Mouse (Mus musculus): ENCODE results near the gene Naaa. TPM values are rescaled to one million over a fixed set of nuclear protein-coding genes. Genes with fewer than 3 reads are reported as not detected.
A peak's percentile ranks its signal among the peaks of the same experiment; 100 is the strongest.

Gene Naaa
- polyA plus RNA-seq, 1 experiment = 32.1 TPM

- no peak for DNase-seq
- H3K4me3 ChIP-seq (replicated peaks; ENCODE audit: insufficient read depth, low read depth, low read length) = no peak overlapping the region
- H3K4me1 ChIP-seq (ENCODE audit: control insufficient read depth, insufficient read depth, low read length) = no peaks in the 10 kb centered on the region; the same call in 1 of the 2 replicates
- no peak for TF ChIP-seq POLR2A (IDR thresholded peaks at IDR 0.05; ENCODE audit: borderline replicate concordance, insufficient read depth, low read length)
- no peak for TF ChIP-seq CTCF (IDR thresholded peaks at IDR 0.05; ENCODE audit: borderline replicate concordance, insufficient read depth, low read depth, low read length)
- WGBS = 80% methylated on average over 7 of the region's 7 CpGs
- H3K27ac ChIP-seq (ENCODE audit: insufficient read depth, low read length) = no peak overlapping the region
- H3K27me3 ChIP-seq (ENCODE audit: control insufficient read depth, insufficient read depth, low read length) = no peaks in the 10 kb centered on the region
These were observed 35.8 kb upstream of the Naaa start for GRCm38 (mm10) chr5:92313776-92314175.

DNA sequence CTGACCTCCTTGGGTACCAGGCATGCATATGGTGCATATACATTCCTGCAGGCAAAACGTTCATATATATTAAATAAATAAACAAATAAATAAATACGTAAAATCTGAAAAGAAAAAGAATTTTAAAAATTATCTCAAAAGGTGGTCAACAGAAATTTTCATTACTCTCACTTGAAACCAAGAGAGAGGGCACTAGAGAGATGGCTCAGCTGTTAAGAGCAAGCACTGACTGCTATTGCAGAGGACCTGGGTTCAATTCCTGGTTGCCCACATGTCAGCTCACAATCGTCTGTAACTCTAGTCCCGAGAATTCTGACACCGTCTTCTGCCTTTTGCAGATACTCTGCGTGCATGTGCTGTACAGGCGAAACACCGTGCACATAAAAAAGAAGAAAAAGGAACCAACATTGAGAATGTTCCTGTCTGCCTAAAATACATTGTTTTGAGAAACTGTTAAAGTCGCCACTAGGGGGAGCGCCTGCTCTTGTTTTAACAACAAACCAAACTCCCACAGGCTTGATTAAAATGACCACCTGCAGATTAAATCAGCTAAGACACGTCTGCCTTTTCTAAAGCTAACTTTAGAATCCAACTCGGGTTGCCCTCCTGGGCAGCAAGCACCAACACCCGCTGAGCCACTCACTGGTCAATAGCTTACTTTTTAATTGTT, 34.2 kb upstream of the Naaa start:
- H3K4me3 ChIP-seq (replicated peaks; ENCODE audit: insufficient read depth, low read depth, low read length) = no peak overlapping the region
- peak; percentile 80 to 83 for DNase-seq
- H3K4me1 ChIP-seq (ENCODE audit: control insufficient read depth, insufficient read depth, low read length) = peaks cover 6% of the 10 kb centered on the region; the same call in 1 of the 2 replicates
- H3K27me3 ChIP-seq (ENCODE audit: control insufficient read depth, insufficient read depth, low read length) = no peaks in the 10 kb centered on the region
- TF ChIP-seq POLR2A (IDR thresholded peaks at IDR 0.05; ENCODE audit: borderline replicate concordance, insufficient read depth, low read length) (no peak), CTCF (IDR thresholded peaks at IDR 0.05; ENCODE audit: borderline replicate concordance, insufficient read depth, low read depth, low read length) (peak; percentile 41; the same call in 1 of the 2 replicates)
- H3K27ac ChIP-seq (ENCODE audit: insufficient read depth, low read length) = no peak overlapping the region
- 15% methylated on average over 13 of the region's 13 CpGs for WGBS

DNA sequence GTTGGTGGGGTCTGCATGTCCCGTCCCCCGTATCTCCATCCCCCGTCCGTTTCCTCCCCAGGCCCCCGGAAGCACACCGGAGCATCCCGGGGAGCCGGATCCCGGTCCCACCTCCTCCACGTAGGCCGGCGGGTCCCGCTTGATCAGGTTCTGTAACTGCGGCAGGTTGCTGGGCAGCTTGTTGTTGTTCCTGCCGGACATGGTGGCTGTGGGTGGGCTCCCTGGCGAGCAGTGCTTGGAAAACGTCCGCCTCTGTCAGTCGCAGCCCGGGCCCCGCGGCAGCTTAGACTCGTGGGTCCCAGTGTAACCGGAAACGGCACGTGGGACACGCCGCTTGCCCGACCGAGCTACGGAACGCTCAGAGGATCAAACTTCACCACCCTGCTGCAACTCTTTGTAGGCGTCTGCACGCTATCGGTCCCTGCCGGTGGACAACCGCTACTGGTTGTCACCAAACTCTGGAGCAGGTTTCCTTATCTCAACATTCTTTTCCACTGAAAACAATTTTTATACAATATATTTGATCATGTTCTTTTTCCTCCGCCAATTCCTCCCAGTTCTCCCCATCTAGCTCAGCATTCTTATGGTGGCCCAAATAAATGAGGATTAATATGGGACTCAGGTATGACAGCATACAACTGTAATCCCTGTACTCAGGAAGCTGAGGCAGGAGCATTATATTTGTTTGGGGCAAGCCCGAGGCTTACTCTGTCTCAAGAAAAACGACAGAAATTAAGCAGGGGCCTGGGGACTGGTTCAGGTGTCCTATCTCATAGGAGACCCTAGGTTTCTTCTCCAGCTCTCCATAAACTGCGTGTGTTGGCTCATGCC, 31.9 kb upstream of the Naaa start, which contains the start of gene Sdad1:
Gene Sdad1, minus strand, starts transcription at position 799 of the 831 bp plus-strand sequence.
- peaks cover 6% of the 10 kb centered on the region; the same call in 1 of the 2 replicates for H3K4me1 ChIP-seq (ENCODE audit: control insufficient read depth, insufficient read depth, low read length)
- H3K27ac ChIP-seq (ENCODE audit: insufficient read depth, low read length) = no peak within 1 kb of the TSS
- H3K27me3 ChIP-seq (ENCODE audit: control insufficient read depth, insufficient read depth, low read length) = no peaks in the 10 kb centered on the region
- WGBS = 3% methylated on average over 41 of the region's 41 CpGs
- TF ChIP-seq POLR2A (IDR thresholded peaks at IDR 0.05; ENCODE audit: borderline replicate concordance, insufficient read depth, low read length) (peak; percentile 38; the same call in 1 of the 2 replicates), CTCF (IDR thresholded peaks at IDR 0.05; ENCODE audit: borderline replicate concordance, insufficient read depth, low read depth, low read length) (peak; percentile 64)
- peak; percentile 94 for DNase-seq
- peak within 1 kb of the TSS; percentile 71 for H3K4me3 ChIP-seq (replicated peaks; ENCODE audit: insufficient read depth, low read depth, low read length)

- H3K27me3 ChIP-seq (ENCODE audit: control insufficient read depth, insufficient read depth, low read length) = no peaks in the 10 kb centered on the region
- no peak for DNase-seq
- H3K27ac ChIP-seq (ENCODE audit: insufficient read depth, low read length) = no peak overlapping the region
- WGBS = 86% methylated on average over 3 of the region's 3 CpGs
- peaks cover 6% of the 10 kb centered on the region; the same call in 1 of the 2 replicates for H3K4me1 ChIP-seq (ENCODE audit: control insufficient read depth, insufficient read depth, low read length)
- no peak overlapping the region for H3K4me3 ChIP-seq (replicated peaks; ENCODE audit: insufficient read depth, low read depth, low read length)
- no peak for TF ChIP-seq POLR2A (IDR thresholded peaks at IDR 0.05; ENCODE audit: borderline replicate concordance, insufficient read depth, low read length)
- TF ChIP-seq CTCF (IDR thresholded peaks at IDR 0.05; ENCODE audit: borderline replicate concordance, insufficient read depth, low read depth, low read length) = no peak
These were observed 26.3 kb upstream of the Naaa start for GRCm38 (mm10) chr5:92304291-92304690.

- Histone ChIP-seq H3K27me3 (ENCODE audit: control insufficient read depth, insufficient read depth, low read length) (no peaks in the 10 kb centered on the region), H3K4me1 (ENCODE audit: control insufficient read depth, insufficient read depth, low read length) (no peaks in the 10 kb centered on the region), H3K27ac (ENCODE audit: insufficient read depth, low read length) (no peak overlapping the region), H3K4me3 (replicated peaks; ENCODE audit: insufficient read depth, low read depth, low read length) (no peak overlapping the region)
- no peak for DNase-seq
- WGBS = 69% methylated on average over 13 of the region's 13 CpGs
- TF ChIP-seq CTCF (IDR thresholded peaks at IDR 0.05; ENCODE audit: borderline replicate concordance, insufficient read depth, low read depth, low read length) (no peak), POLR2A (IDR thresholded peaks at IDR 0.05; ENCODE audit: borderline replicate concordance, insufficient read depth, low read length) (no peak)
These were observed 24.3 kb upstream of the Naaa start for GRCm38 (mm10) chr5:92302149-92302840.

DNA sequence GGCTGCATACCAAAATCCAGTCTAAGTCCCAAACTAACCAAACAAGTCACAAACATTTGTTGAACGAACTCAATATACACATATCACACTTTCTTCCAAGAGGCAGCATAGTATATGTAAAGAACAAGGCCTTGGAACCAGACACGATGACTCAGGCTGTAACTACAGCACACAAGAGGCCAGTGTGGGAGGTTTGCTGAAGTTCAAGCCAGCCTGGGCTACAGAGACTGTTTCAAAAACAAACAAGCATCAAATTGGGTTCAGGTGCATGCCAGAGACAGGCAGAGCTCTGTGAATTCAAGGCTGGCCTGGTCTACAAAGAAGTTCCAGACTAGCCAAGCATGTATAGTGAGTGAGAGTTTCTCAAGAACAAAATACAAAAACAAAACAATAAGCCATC, 16.6 kb upstream of the Naaa start:
- H3K27ac ChIP-seq (ENCODE audit: insufficient read depth, low read length) = no peak overlapping the region
- no peak for DNase-seq
- no peaks in the 10 kb centered on the region for H3K27me3 ChIP-seq (ENCODE audit: control insufficient read depth, insufficient read depth, low read length)
- no peaks in the 10 kb centered on the region for H3K4me1 ChIP-seq (ENCODE audit: control insufficient read depth, insufficient read depth, low read length)
- TF ChIP-seq POLR2A (IDR thresholded peaks at IDR 0.05; ENCODE audit: borderline replicate concordance, insufficient read depth, low read length) (no peak), CTCF (IDR thresholded peaks at IDR 0.05; ENCODE audit: borderline replicate concordance, insufficient read depth, low read depth, low read length) (no peak)
- 92% methylated on average over 2 of the region's 2 CpGs for WGBS
- H3K4me3 ChIP-seq (replicated peaks; ENCODE audit: insufficient read depth, low read depth, low read length) = no peak overlapping the region

DNA sequence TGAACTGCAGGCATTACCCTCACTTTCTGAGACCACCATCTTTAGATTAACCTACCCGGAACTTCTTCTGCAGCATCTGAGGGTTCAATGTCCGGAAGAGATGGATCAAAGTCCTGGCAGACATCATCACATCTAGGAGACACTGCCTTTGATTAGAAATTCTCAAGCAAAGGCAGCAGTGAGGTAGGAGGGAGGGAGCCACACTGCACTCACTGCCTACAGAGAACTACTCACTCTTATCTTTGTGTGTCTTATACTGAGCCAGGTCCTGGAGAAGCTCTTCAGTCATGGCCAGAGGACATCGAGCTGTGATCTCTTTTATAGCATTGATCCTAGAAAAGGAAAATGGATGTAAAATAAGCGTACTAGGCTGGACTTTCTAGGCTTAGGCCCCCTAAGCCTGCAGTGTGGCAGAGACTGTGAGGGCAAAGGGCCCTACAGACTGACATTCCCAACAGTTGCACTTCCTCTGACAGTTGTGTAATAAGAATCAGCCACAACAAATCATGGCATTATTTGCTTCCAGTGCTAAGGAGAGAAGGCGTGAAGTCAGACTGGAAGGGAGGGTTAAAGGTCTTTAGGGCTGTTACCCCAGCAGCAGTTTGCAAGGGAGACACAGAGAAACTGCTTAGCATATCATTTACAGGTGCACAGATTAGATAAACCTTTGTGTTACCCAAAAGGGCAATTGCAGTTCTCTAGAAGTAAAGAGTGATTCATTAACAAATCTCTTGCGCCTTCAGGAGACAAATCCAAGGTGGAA, 13.9 kb upstream of the Naaa start:
- Histone ChIP-seq H3K4me1 (ENCODE audit: control insufficient read depth, insufficient read depth, low read length) (no peaks in the 10 kb centered on the region), H3K4me3 (replicated peaks; ENCODE audit: insufficient read depth, low read depth, low read length) (no peak overlapping the region), H3K27ac (ENCODE audit: insufficient read depth, low read length) (no peak overlapping the region), H3K27me3 (ENCODE audit: control insufficient read depth, insufficient read depth, low read length) (no peaks in the 10 kb centered on the region)
- DNase-seq = no peak
- WGBS = 91% methylated on average over 6 of the region's 6 CpGs
- TF ChIP-seq CTCF (IDR thresholded peaks at IDR 0.05; ENCODE audit: borderline replicate concordance, insufficient read depth, low read depth, low read length) (no peak), POLR2A (IDR thresholded peaks at IDR 0.05; ENCODE audit: borderline replicate concordance, insufficient read depth, low read length) (no peak)

Measured in cerebellum, adult 2 months (tissue).